Mouse (Mus musculus): ENCODE measurements around the gene Dhrs1.

Dhrs1 gene

GRCm38 (mm10) chr14:55762001-55762821 is 16.7 kb upstream of the Dhrs1 start:
- peak; percentile 78 for DNase-seq

GRCm38 (mm10) chr14:55761163-55761562 is 15.7 kb upstream of the Dhrs1 start, which contains the start of gene Ltb4r2:
Ltb4r2 (plus strand) TSS chr14:55761428.
- no peak for DNase-seq

- DNase-seq: peak; percentile 94
Measured at GRCm38 (mm10) chr14:55760156-55760555, 14.7 kb upstream of the Dhrs1 start.

GRCm38 (mm10) chr14:55758363-55758784 is 12.9 kb upstream of the Dhrs1 start, which contains the start of gene Cideb:
Cideb (minus strand) TSS chr14:55758458.
- DNase-seq: peak; percentile 69

- no peak for DNase-seq
Measured at GRCm38 (mm10) chr14:55757566-55757965, 12.1 kb upstream of the Dhrs1 start.

- DNase-seq: no peak
Measured at GRCm38 (mm10) chr14:55747051-55747847, 1.8 kb upstream of the Dhrs1 start.

- DNase-seq: no peak
Measured at GRCm38 (mm10) chr14:55745861-55746237, 359 bp upstream of the Dhrs1 start.

- DNase-seq: peak; percentile 93
Measured at GRCm38 (mm10) chr14:55743711-55744110, 1.8 kb downstream of the Dhrs1 start.

- peak; percentile 48 for DNase-seq
Measured at GRCm38 (mm10) chr14:55737086-55737687, 8.3 kb downstream of the Dhrs1 start.

- DNase-seq: no peak
Measured at GRCm38 (mm10) chr14:55735758-55736157, 9.7 kb downstream of the Dhrs1 start.

- no peak for DNase-seq
Measured at GRCm38 (mm10) chr14:55735334-55735733, 10.2 kb downstream of the Dhrs1 start.

GRCm38 (mm10) chr14:55734869-55735268 is 10.6 kb downstream of the Dhrs1 start:
- DNase-seq: no peak

- no peak for DNase-seq
Measured at GRCm38 (mm10) chr14:55733889-55734288, 11.6 kb downstream of the Dhrs1 start.

- no peak for DNase-seq
Measured at GRCm38 (mm10) chr14:55730531-55731032, 14.9 kb downstream of the Dhrs1 start.

GRCm38 (mm10) chr14:55730116-55730515 is 15.4 kb downstream of the Dhrs1 start:
- DNase-seq: no peak

GRCm38 (mm10) chr14:55727889-55728685 is 17.4 kb downstream of the Dhrs1 start:
- no peak for DNase-seq

GRCm38 (mm10) chr14:55726261-55726660 is 19.2 kb downstream of the Dhrs1 start:
- no peak for DNase-seq

- peak; percentile 43 for DNase-seq
Measured at GRCm38 (mm10) chr14:55724411-55724871, 21.0 kb downstream of the Dhrs1 start.

- no peak for DNase-seq
Measured at GRCm38 (mm10) chr14:55723433-55723832, 22.1 kb downstream of the Dhrs1 start.

GRCm38 (mm10) chr14:55722438-55722945 is 23.0 kb downstream of the Dhrs1 start:
- no peak for DNase-seq

GRCm38 (mm10) chr14:55721700-55722437 is 23.6 kb downstream of the Dhrs1 start, which contains the start of gene Rabggta:
Rabggta (minus strand) TSS chr14:55722263.
- DNase-seq: peak; percentile 96
